Mouse (Mus musculus): ENCODE results near the gene Fam83f. TPM values are rescaled to one million over a fixed set of nuclear protein-coding genes. Genes with fewer than 3 reads are reported as not detected.

Fam83f gene
- total and polyA plus RNA-seq, 3 experiments, result not detected

- H3K9me3 ChIP-seq (replicated peaks; ENCODE audit: insufficient read depth, low read length), result no peaks in the 10 kb centered on the region
- no peak overlapping the region for H3K27ac ChIP-seq (ENCODE audit: control insufficient read depth, low read depth, low read length)
- DNase-seq (ENCODE audit: low read depth, low spot score), result no peak
- H3K4me1 ChIP-seq (ENCODE audit: control insufficient read depth in 1 of 2, insufficient read depth in 2 of 2, low read length in 2 of 2), result no peaks in the 10 kb centered on the region
- peaks cover 0 to 3% of the 10 kb centered on the region in 2 experiments; a peak in 2 of 4 replicates for H3K27me3 ChIP-seq (ENCODE audit: control insufficient read depth in 1 of 2, insufficient read depth in 2 of 2, low read length in 2 of 2)
- no peaks in the 10 kb centered on the region for H3K79me2 ChIP-seq (ENCODE audit: control insufficient read depth, insufficient read depth, low read length, poor library complexity)
- no peak overlapping the region for H3K9ac ChIP-seq (ENCODE audit: control insufficient read depth, low read depth, low read length, poor library complexity, severe bottlenecking)
- no peak overlapping the region for H3K4me3 ChIP-seq (ENCODE audit: control insufficient read depth in 1 of 2, insufficient read depth in 1 of 2, low read depth in 2 of 2, low read length in 2 of 2)
- TF ChIP-seq ZC3H11A (IDR thresholded peaks at IDR 0.05; ENCODE audit: low read depth, low read length) (no peak), POLR2AphosphoS2 (IDR thresholded peaks at IDR 0.05; ENCODE audit: low read length) (no peak), ZMIZ1 (IDR thresholded peaks at IDR 0.05; ENCODE audit: low read depth, low read length) (no peak), ELF1 (IDR thresholded peaks at IDR 0.05; ENCODE audit: low read depth, low read length) (no peak), POLR2AphosphoS5 (IDR thresholded peaks at IDR 0.05; ENCODE audit: borderline replicate concordance, low read depth, low read length) (no peak), ZNF384 (IDR thresholded peaks at IDR 0.05; ENCODE audit: low read depth, low read length) (no peak), SMC3 (IDR thresholded peaks at IDR 0.05; ENCODE audit: low read depth, low read length) (no peak), MEF2A (IDR thresholded peaks at IDR 0.05; ENCODE audit: extremely low read depth, insufficient replicate concordance, low read depth, low read length, poor library complexity, severe bottlenecking) (no peak), MXI1 (IDR thresholded peaks at IDR 0.05; ENCODE audit: low read depth, low read length) (no peak), POLR2A (IDR thresholded peaks at IDR 0.05; ENCODE audit: control insufficient read depth in 1 of 2, insufficient read depth in 1 of 2, low read depth in 1 of 2, low read length in 2 of 2, poor library complexity in 1 of 2) (no peak), ZKSCAN1 (IDR thresholded peaks at IDR 0.05; ENCODE audit: low read depth, low read length) (no peak), USF2 (IDR thresholded peaks at IDR 0.05; ENCODE audit: borderline replicate concordance in 1 of 2, insufficient read depth in 1 of 2, low read depth in 1 of 2, low read length in 2 of 2) (no peak), NRF1 (IDR thresholded peaks at IDR 0.05; ENCODE audit: insufficient read depth, low read depth, low read length, poor library complexity, severe bottlenecking) (no peak), USF1 (IDR thresholded peaks at IDR 0.05; ENCODE audit: low read depth, low read length) (no peak), TCF12 (IDR thresholded peaks at IDR 0.05; ENCODE audit: low read depth, low read length) (no peak), UBTF (IDR thresholded peaks at IDR 0.05; ENCODE audit: borderline replicate concordance, insufficient read depth, low read depth, low read length) (no peak)
- no peaks in the 10 kb centered on the region for H3K36me3 ChIP-seq (ENCODE audit: control insufficient read depth in 1 of 2, insufficient read depth in 2 of 2, low read length in 2 of 2)
Observed at GRCm38 (mm10) chr15:80673337-80674095, 1.9 kb downstream of the Fam83f start.

DNA sequence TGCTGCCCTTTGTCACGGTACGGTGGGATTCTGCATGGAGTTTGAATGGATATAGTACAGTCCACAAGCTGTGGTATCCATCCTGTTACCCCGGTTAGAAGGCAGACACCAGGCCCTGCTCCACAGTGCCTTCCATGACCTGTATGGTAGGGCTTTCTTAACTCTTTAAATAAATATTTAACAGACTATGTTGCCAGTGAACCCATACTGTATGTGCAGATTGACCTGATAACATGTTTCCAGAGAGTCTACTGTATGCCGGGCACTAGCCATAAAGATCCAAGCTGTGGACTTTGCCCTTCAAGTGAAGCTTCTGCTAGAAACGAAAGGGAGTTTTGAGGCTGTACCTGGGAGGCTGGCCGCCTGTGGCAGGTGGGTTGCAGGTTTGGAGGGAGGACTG, 3.1 kb downstream of the Fam83f start:
- Histone ChIP-seq H3K27me3 (ENCODE audit: control insufficient read depth in 1 of 2, insufficient read depth in 2 of 2, low read length in 2 of 2) (peaks cover under 1 to 4% of the 10 kb centered on the region in 2 experiments; a peak in 3 of 4 replicates), H3K4me3 (ENCODE audit: control insufficient read depth in 1 of 2, insufficient read depth in 1 of 2, low read depth in 2 of 2, low read length in 2 of 2) (no peak overlapping the region), H3K9ac (ENCODE audit: control insufficient read depth, low read depth, low read length, poor library complexity, severe bottlenecking) (no peak overlapping the region), H3K9me3 (replicated peaks; ENCODE audit: insufficient read depth, low read length) (no peaks in the 10 kb centered on the region), H3K79me2 (ENCODE audit: control insufficient read depth, insufficient read depth, low read length, poor library complexity) (no peaks in the 10 kb centered on the region), H3K36me3 (ENCODE audit: control insufficient read depth in 1 of 2, insufficient read depth in 2 of 2, low read length in 2 of 2) (no peaks in the 10 kb centered on the region), H3K27ac (ENCODE audit: control insufficient read depth, low read depth, low read length) (no peak overlapping the region), H3K4me1 (ENCODE audit: control insufficient read depth in 1 of 2, insufficient read depth in 2 of 2, low read length in 2 of 2) (no peaks in the 10 kb centered on the region)
- DNase-seq (ENCODE audit: low read depth, low spot score), result no peak
- TF ChIP-seq ZNF384 (IDR thresholded peaks at IDR 0.05; ENCODE audit: low read depth, low read length) (no peak), TAL1 (IDR thresholded peaks at IDR 0.05; ENCODE audit: low read length) (no peak), ELF1 (IDR thresholded peaks at IDR 0.05; ENCODE audit: low read depth, low read length) (no peak), TBP (IDR thresholded peaks at IDR 0.05; ENCODE audit: low read depth, low read length) (no peak), ETS1 (IDR thresholded peaks at IDR 0.05; ENCODE audit: low read depth, low read length) (no peak), UBTF (IDR thresholded peaks at IDR 0.05; ENCODE audit: borderline replicate concordance, insufficient read depth, low read depth, low read length) (no peak), ZMIZ1 (IDR thresholded peaks at IDR 0.05; ENCODE audit: low read depth, low read length) (no peak), E2F4 (IDR thresholded peaks at IDR 0.05; ENCODE audit: borderline replicate concordance, low read depth, low read length) (no peak), ZKSCAN1 (IDR thresholded peaks at IDR 0.05; ENCODE audit: low read depth, low read length) (no peak), JUND (IDR thresholded peaks at IDR 0.05; ENCODE audit: low read depth, low read length) (no peak)

Data from MEL (cell line).